19 mouse cellular contexts compared by ENCODE assay signal in the genomic region with DNA sequence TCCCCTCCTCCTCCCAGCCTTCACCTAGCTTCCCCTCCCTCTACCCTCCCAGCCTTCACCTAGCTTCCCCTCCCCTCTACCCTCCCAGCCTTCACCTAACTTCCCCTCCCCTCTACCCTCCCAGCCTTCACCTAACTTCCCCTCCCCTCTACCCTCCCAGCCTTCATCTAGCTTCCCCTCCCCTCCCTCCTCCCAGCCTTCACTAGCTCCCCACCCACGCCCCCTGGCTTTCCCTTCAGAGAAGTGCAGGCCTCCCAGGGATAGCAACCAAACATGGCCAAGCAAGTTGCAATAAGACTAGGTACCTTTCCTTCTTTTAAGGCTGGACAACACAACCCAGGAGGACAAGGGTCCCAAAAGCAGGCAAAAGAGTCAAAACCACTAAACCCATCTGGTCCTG.
DNase-seq lines count a peak whose midpoint lies in the region; ATAC-seq and TF ChIP-seq lines count a peak whose summit lies in the region.
"Had no signal": no experiment of that assay in that cellular context is flagged by ENCODE, and none has a peak within 500 bp of the region (broad histone marks: within the 10 kb centered on the region; RNA-seq: fewer than 3 reads in every experiment).

No protein-coding gene starts in this region.

- no peak overlapping the region for H3K4me2 ChIP-seq in liver, postnatal 0 days (ENCODE audit: low read depth, low read length)
- H3K4me2 ChIP-seq in liver, embryonic 11.5 days = no peak overlapping the region
- no peak overlapping the region for H3K4me2 ChIP-seq in forebrain, postnatal 0 days (ENCODE audit: low read depth)
- H3K4me2 ChIP-seq: embryonic facial prominence, embryonic 13.5 days; forebrain, embryonic 12.5 days; hindbrain, embryonic 12.5 days had no signal

- no peaks in the 10 kb centered on the region for H3K9me3 ChIP-seq in liver, postnatal 0 days (ENCODE audit: low read length)
- no peaks in the 10 kb centered on the region for H3K9me3 ChIP-seq in liver, embryonic 11.5 days (ENCODE audit: control insufficient read depth, low read length)
- no peaks in the 10 kb centered on the region for H3K9me3 ChIP-seq in ES-E14 (ENCODE audit: control insufficient read depth, insufficient read depth, low read depth, low read length)
- H3K9me3 ChIP-seq in forebrain, postnatal 0 days (ENCODE audit: low read length) = no peaks in the 10 kb centered on the region
- H3K9me3 ChIP-seq: embryonic facial prominence, embryonic 13.5 days; forebrain, embryonic 12.5 days; heart, embryonic 10.5 days; hindbrain, embryonic 12.5 days had no signal

- ATAC-seq in liver, postnatal 0 days = no peak
- no peak for ATAC-seq in liver, embryonic 11.5 days (replicated peaks; ENCODE audit: low FRiP score)
- ATAC-seq in megakaryocyte progenitor cell, adult 5-6 weeks (replicated peaks; ENCODE audit: poor library complexity) = 0 out of 2 replicates have a peak, but pooled peaks have one; percentile 31
- no peak for ATAC-seq in forebrain, postnatal 0 days
- ATAC-seq: forebrain, embryonic 16.5 days; hindbrain, postnatal 0 days had no signal

- in situ Hi-C loops in ES-E14 (cut with MboI; ENCODE audit: low sequenced_read_pairs in 2 of 2, unreplicated experiment in 2 of 2) = no loop called here

- DNase-seq in liver, postnatal 0 days = no peak
- no peak for DNase-seq in liver, embryonic 11.5 days (ENCODE audit: low spot score)
- peak; percentile 30 for DNase-seq in ES-E14 (ENCODE audit: low read depth, low spot score)
- DNase-seq in forebrain, postnatal 0 days = no peak
- DNase-seq in right cerebral cortex, postnatal 10 days (ENCODE audit: low spot score in 2 of 2) = no peak
- DNase-seq: adrenal gland, postnatal 14 days; cerebellum, adult 11-12 months; cerebellum, adult 9-10 months; cerebellum, postnatal 36 days; gastrocnemius, postnatal 14 days; heart, postnatal 10 days; heart, postnatal 4 days had no signal

- H3K9ac ChIP-seq in liver, postnatal 0 days (replicated peaks) = no peak overlapping the region
- H3K9ac ChIP-seq in liver, embryonic 11.5 days (ENCODE audit: low read depth, low read length) = no peak overlapping the region
- H3K9ac ChIP-seq in ES-E14 (ENCODE audit: insufficient read depth, low read depth, low read length, poor library complexity, severe bottlenecking) = no peak overlapping the region
- H3K9ac ChIP-seq in forebrain, postnatal 0 days = no peak overlapping the region
- H3K9ac ChIP-seq: embryonic facial prominence, embryonic 13.5 days; forebrain, embryonic 12.5 days; hindbrain, embryonic 12.5 days had no signal

- no peak overlapping the region for H3K27ac ChIP-seq in liver, postnatal 0 days (ENCODE audit: low read depth)
- H3K27ac ChIP-seq in liver, embryonic 11.5 days (ENCODE audit: low read depth, low read length) = no peak overlapping the region
- H3K27ac ChIP-seq in ES-E14 (ENCODE audit: insufficient read depth, low read depth, low read length, poor library complexity, severe bottlenecking) = no peak overlapping the region
- H3K27ac ChIP-seq in forebrain, postnatal 0 days (ENCODE audit: low read depth, low read length) = no peak overlapping the region
- H3K27ac ChIP-seq: embryonic facial prominence, embryonic 13.5 days; forebrain, embryonic 12.5 days; heart, embryonic 10.5 days; hindbrain, embryonic 12.5 days; hindbrain, postnatal 0 days had no signal

- 0 out of 2 replicates have a peak, but pooled peaks have one; percentile 9 for TF ChIP-seq CTCF in liver, postnatal 0 days (IDR thresholded peaks at IDR 0.05; ENCODE audit: low read depth)
- no peak for TF ChIP-seq CTCF in forebrain, postnatal 0 days (IDR thresholded peaks at IDR 0.05; ENCODE audit: low read depth)

- H3K4me1 ChIP-seq in liver, postnatal 0 days (ENCODE audit: insufficient read depth) = no peaks in the 10 kb centered on the region
- H3K4me1 ChIP-seq in liver, embryonic 11.5 days (replicated peaks; ENCODE audit: control insufficient read depth, insufficient read depth, low read length) = no peaks in the 10 kb centered on the region
- 0 out of 4 replicates have a peak, but pooled peaks cover 0 to 2% of the 10 kb centered on the region in 2 experiments for H3K4me1 ChIP-seq in ES-E14 (ENCODE audit: control insufficient read depth in 2 of 2, insufficient read depth in 2 of 2, low read length in 2 of 2, poor library complexity in 1 of 2)
- no peaks in the 10 kb centered on the region for H3K4me1 ChIP-seq in forebrain, postnatal 0 days (ENCODE audit: insufficient read depth)
- H3K4me1 ChIP-seq: embryonic facial prominence, embryonic 13.5 days; forebrain, embryonic 12.5 days; hindbrain, embryonic 12.5 days had no signal

- H3K27me3 ChIP-seq in liver, postnatal 0 days (ENCODE audit: insufficient read depth, low read length) = no peaks in the 10 kb centered on the region
- no peaks in the 10 kb centered on the region for H3K27me3 ChIP-seq in liver, embryonic 11.5 days (replicated peaks; ENCODE audit: control insufficient read depth, insufficient read depth, low read length)
- no peaks in the 10 kb centered on the region for H3K27me3 ChIP-seq in forebrain, postnatal 0 days (ENCODE audit: insufficient read depth, low read length)
- H3K27me3 ChIP-seq: embryonic facial prominence, embryonic 13.5 days; forebrain, embryonic 12.5 days; hindbrain, embryonic 12.5 days had no signal

- H3K4me3 ChIP-seq in liver, postnatal 0 days (ENCODE audit: low read depth, low read length) = no peak overlapping the region
- H3K4me3 ChIP-seq in liver, embryonic 11.5 days (ENCODE audit: low read depth, low read length) = no peak overlapping the region
- no peak overlapping the region for H3K4me3 ChIP-seq in ES-E14 (ENCODE audit: insufficient read depth in 1 of 2, low read depth in 1 of 2, low read length in 2 of 2, poor library complexity in 1 of 2, severe bottlenecking in 1 of 2)
- no peak overlapping the region for H3K4me3 ChIP-seq in forebrain, postnatal 0 days (ENCODE audit: low read depth, low read length)
- H3K4me3 ChIP-seq: embryonic facial prominence, embryonic 13.5 days; forebrain, embryonic 12.5 days; heart, embryonic 10.5 days; hindbrain, embryonic 12.5 days had no signal

- WGBS in liver, postnatal 0 days (ENCODE audit: insufficient replicate concordance) = 62% methylated on average over 1 of the region's 1 CpGs
- WGBS in liver, embryonic 11.5 days = 55% methylated on average over 1 of the region's 1 CpGs
- whole genome bisulfite sequencing in forebrain, postnatal 0 days = 47% methylated on average over 1 of the region's 1 CpGs

- H3K36me3 ChIP-seq in liver, postnatal 0 days (replicated peaks; ENCODE audit: insufficient read depth, low read length) = no peaks in the 10 kb centered on the region
- H3K36me3 ChIP-seq in liver, embryonic 11.5 days (ENCODE audit: control insufficient read depth, insufficient read depth, low read length) = no peaks in the 10 kb centered on the region
- no peaks in the 10 kb centered on the region for H3K36me3 ChIP-seq in ES-E14 (ENCODE audit: control insufficient read depth, insufficient read depth, low read length, poor library complexity, severe bottlenecking)
- no peaks in the 10 kb centered on the region for H3K36me3 ChIP-seq in forebrain, postnatal 0 days (ENCODE audit: insufficient read depth)
- H3K36me3 ChIP-seq: embryonic facial prominence, embryonic 13.5 days; forebrain, embryonic 12.5 days; heart, embryonic 10.5 days; hindbrain, embryonic 12.5 days had no signal

- TF ChIP-seq EP300 in liver, postnatal 0 days (IDR thresholded peaks at IDR 0.05; ENCODE audit: low read depth) = no peak

TF ChIP-seq in ES-E14, 5 proteins besides CTCF, POLR2A, EP300 and RAD21:
- no peak for TF ChIP-seq HCFC1 (IDR thresholded peaks at IDR 0.05; ENCODE audit: borderline replicate concordance, insufficient read depth, low read length)
- TF ChIP-seq ZC3H11A (IDR thresholded peaks at IDR 0.05; ENCODE audit: borderline replicate concordance, low read depth, low read length) = no peak
- TF ChIP-seq CHD2 (IDR thresholded peaks at IDR 0.05; ENCODE audit: low read depth, low read length) = no peak
- TF ChIP-seq MAFK (IDR thresholded peaks at IDR 0.05; ENCODE audit: insufficient read depth, low read depth, low read length) = no peak
- no peak for TF ChIP-seq ZNF384 (IDR thresholded peaks at IDR 0.05; ENCODE audit: low read depth, low read length)
